Mouse (Mus musculus): ENCODE measurements around the gene Nipsnap1. TPM values are rescaled to one million over a fixed set of nuclear protein-coding genes. Genes with fewer than 3 reads are reported as not detected.

Nipsnap1 gene
- total RNA-seq, 2 experiments from 2014 or later = 12.7 TPM; not detected in 1

DNA sequence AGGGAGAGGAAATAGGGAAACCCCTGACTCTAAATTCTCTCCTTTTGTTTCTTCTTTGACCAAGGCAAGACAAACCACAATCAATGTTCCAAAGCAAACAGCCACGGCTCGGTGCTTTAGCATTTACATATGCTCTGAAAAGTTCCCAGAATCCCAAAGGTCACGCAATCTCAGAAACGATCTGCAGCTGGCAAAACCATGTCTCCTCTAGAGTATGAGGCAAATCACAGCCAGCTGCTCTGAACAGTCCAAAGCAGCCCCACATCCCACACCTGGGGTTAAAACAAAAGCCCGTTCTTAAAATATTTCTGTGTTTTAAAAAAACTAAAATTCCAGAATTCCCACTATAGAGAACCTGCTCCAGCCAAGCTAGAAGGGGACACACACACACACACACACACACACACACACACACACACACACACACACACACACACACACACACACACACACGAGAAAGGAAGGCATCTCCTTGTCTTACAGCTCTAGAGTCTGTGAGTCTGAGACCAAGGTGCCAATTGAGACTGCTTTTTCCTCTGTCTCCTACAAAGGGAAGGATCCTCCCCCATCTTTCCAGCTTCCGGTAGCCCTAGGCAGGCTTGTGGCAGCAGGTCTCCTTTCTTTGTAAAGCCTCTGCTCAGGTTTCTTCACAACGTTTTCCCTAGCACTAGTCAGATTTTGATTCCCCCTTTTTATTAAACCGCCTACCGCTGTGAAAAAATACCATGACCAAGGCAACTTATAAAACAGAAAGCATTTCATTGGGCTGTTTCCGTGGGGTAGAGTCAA, 11.7 kb upstream of the Nipsnap1 start:
- ATAC-seq (replicated peaks; ENCODE audit: low FRiP score, poor library complexity, severe bottlenecking) = no peak

DNA sequence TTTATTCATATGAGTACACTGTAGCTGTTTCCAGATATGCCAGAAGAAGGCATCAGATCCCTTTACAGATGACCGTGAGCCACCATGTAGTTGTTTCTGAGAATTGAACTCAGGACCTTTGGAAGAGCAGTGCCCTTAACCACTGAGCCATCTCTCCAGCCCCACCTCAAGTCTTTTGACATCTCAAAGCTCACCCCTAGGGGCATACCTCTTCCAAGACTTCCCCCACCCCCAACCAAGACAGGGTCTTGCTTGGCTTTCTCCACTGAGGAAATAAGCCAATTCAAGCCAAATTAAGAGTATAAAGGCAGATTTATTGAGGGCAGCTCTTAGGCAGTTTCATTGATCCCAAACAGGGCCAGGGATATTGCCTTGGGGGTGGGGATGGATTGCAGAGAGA, 11.0 kb upstream of the Nipsnap1 start:
- ATAC-seq (replicated peaks; ENCODE audit: low FRiP score, poor library complexity, severe bottlenecking) = no peak

DNA sequence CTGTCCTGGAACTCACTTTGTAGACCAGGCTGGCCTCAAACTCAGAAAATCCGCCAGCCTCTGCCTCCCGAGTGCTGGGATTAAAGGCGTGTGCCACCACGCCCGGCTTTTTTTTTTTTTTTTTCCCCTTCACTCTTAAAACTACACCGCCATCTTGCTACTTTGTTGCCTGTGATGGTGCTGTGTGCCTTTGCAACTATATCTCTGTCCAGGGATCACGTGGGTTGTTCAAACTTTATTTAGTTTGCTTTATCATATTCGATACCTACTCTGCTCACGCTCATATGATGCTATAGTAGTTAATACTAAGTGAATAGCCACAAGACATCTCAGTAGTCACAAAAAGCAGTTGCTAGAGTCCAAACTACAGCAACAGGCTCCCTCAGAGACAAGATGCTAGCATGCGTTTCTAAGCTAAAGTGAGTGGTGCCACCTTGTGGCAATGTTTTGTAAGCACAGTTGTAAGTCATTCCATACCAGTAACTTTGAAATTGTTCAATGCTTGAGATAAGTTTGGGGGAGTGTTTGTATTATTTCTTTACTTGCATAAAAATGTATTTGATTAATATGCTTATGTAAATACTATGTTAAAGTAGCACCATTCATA, 8.0 kb upstream of the Nipsnap1 start:
- peak; percentile 84 for ATAC-seq (replicated peaks; ENCODE audit: low FRiP score, poor library complexity, severe bottlenecking)

DNA sequence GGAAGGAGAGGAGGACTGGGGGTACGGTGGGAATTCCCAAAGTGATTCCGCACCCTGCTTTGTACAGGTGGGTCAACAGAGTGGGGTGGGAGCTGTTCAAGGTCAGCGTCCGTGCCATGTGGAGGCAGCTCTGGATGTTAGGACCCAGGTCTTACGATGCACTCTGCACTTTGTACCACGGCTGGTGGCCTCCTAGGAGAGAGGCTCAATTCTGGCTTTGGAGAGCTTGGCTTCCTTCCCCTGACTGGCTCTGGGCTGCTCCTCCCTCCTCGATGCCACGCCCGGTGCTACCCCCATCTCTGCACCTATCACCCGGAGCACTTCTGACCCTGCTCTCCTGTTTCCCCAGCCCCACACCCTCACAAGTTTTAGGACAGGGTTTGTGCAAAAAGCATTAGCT, 800 bp downstream of the Nipsnap1 start:
- no peak for ATAC-seq (replicated peaks; ENCODE audit: low FRiP score, poor library complexity, severe bottlenecking)

DNA sequence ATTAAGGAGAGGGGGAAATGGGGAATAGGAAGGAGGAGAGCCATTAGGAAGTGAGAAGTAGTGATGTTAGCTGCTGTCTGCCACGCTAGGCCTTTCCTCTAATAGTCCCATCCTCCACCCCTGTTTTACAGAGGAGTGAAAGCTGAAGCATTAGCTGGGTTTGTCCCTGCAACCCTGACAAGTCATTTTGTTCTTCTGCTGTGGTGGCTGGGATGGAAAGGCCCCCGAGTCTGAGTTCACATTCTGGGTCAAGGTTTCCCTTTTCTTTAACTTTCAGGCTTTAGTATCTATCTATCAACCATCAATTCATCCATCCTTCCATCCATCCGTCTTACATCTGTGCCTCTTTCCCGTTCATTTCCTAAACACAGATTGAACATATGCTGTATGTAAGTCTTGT, 7.3 kb downstream of the Nipsnap1 start:
- no peak for ATAC-seq (replicated peaks; ENCODE audit: low FRiP score, poor library complexity, severe bottlenecking)

DNA sequence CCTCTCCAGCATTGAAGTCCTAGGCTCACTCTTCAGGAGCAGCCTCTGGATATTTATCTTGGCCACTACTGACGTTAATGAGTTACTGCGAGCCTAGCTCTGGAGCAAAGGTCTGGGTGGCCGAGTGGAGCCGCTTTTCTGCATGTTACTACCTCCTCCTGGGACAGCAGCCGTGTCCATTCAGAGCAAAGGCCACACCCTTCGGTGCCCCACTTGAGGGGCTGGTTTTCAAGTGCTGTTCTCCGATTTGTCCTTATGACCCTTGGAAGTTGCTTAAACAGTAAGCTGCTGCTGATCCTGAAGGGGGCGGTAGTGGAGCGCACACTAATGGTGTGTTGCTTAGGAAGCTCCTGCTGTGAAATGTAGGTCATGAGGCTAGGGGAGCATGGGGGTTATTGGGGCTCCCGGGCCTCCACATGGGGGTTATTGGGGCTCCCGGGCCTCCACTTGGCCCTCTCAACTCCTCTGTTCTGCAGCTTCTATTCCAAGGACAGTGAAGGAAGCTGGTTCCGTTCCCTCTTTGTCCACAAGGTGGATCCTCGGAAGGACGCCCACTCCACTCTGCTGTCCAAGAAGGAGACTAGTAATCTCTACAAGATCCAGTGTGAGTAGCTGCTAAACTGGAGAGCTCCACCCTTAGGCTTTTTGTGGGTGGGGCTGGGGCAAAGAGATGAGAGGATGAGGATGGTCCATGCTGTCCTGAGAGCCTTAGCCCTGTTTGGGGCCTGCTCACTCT, 9.3 kb downstream of the Nipsnap1 start:
- no peak for ATAC-seq (replicated peaks; ENCODE audit: low FRiP score, poor library complexity, severe bottlenecking)

DNA sequence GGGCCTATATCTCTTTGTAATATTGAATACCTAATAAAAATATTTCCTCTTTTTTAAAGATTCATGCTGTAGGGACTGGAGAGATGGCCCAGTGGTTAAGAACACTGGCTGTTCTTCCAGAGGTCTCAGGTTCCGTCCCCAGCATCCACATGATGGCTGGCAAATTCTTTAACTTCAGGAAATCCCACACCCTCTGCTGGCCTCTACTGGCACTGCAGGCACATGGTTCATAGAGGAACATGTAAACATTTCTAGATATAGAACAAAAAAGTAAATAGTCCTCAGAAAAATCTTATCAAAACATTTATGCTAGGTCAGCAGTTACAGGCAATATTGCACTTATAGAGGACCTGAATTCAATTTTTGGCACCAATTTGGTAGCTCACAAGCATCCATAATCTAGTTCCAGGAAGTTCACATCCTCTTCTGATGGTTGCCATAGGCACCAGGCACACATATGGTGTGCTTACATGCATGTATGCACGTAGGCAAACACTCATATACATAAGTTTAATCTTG, 11.7 kb downstream of the Nipsnap1 start:
- ATAC-seq (replicated peaks; ENCODE audit: low FRiP score, poor library complexity, severe bottlenecking) = 0 out of 2 replicates have a peak, but pooled peaks have one; percentile 47

DNA sequence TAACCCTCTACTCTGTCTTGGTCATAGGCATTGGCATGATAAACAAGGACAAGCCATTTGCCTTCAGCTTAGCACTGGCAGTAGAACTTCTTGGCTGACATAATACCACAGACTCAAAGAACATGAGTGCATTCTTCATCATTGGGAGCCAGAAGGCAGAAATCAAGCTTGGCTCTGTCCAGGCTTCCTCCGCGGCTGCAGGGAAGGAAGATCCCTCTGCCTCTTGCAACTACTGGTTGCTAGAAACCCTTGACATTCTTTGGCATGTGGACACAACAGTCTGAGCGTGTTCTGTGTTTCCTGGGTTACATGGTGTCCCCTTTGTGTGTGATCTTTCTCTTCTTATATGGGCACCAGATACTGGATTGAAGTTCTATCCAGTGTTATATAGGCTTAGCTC, 13.2 kb downstream of the Nipsnap1 start:
- no peak for ATAC-seq (replicated peaks; ENCODE audit: low FRiP score, poor library complexity, severe bottlenecking)

DNA sequence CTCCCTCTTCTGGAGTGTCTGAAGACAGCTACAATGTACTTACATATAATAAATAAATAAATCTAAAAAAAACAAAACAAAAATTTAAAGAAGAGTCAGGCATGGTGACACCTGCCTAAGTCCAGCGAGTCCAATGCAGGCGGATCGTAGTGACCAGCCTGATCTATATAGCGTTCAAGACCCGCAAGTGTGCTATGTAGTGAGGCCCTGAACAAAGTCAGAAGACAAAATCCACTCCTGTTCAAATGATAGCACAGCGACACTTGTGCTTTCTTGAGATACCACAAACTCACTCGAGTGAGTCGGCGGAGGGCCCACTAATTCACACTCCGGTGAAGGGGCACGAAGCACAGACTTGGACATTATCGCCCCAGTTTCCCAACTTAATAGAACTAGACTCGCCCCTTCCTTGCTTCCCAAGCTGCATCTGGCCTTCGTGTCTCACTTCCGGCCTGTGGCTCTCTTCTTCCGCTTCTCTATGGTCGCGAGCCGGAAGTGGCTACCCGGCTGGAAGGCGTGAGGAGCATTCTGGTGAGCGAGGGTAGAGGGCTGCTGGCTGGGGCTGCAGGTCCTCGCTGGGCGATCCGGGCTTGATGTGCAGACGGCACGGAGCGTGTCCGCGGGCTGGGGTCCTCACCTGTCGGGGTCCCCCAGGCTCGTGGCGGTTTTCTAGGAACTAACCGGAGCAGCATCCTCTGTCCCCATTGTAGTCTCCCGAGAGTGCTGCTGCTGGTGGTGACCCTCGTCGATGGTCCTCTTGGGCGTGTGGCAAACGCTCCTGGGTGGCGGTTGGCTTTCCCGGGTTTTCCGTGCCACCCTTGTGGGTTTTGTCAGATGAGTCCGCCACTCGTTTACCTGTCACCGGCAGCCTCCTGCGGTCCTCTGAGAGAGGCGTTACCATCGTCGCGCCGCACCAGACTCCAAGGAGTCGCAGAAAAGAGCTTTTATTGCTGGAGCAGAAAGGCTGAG, 21.4 kb downstream of the Nipsnap1 start, which contains the start of gene Thoc5:
TSS of gene Thoc5 (plus strand) at position 473 of the 969 bp plus-strand sequence.
- ATAC-seq (replicated peaks; ENCODE audit: low FRiP score, poor library complexity, severe bottlenecking) = peak; percentile 97

DNA sequence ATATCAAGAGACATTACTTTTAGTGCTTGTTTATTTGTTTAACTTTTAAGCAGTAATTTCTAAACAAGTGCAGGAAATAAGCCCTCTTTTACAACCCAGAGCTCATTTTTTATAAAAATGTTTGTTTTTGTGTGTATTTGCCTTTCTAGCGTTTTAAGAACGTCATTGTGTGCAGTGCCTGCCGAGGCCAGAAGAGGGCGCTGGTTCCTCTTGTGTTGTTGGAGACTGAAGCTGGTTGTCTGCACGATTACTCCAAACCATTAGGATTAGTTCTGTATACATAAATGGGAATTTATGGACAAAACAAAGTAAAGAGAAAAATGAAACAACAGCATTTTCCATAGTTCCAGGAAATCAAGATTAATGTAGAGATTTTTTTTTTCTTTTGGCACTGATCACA, 26.7 kb downstream of the Nipsnap1 start:
- no peak for ATAC-seq (replicated peaks; ENCODE audit: low FRiP score, poor library complexity, severe bottlenecking)

DNA sequence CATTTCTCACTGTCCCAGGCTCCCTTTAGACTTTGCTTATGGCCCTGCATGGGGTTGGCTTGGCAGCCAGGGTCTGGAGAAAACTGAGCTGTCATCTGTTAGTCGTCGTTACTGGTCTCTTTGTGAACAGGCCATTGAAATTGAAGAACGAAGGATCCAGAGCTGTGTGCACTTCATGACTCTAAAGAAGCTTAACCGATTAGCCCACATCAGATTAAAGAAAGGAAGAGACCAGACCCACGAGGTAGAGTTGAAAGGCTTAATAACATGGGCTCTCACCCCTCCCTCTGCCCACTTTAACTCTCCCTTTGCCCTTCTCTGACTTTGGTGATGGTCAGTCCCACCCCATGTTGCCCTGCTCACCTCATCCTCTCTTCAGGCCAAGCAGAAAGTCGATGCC, 28.2 kb downstream of the Nipsnap1 start:
- no peak for ATAC-seq (replicated peaks; ENCODE audit: low FRiP score, poor library complexity, severe bottlenecking)

DNA sequence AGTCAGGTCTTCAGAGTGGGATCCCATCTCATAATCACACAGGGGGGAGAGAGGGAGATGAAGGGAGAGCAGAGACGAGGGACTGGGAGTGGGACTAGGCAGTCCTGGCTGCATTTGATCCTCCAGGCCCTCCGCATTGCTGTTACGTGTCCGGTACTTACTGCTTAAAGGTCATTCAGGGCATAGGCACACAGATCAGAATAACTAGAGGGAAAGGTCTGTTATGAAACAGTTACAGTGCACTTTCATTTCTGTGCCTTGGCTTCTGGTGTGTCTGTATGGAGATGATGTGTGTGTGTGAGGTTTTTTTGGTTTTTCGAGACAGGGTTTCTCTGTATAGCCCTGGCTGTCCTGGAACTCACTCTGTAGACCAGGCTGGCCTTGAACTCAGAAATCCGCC, 32.5 kb downstream of the Nipsnap1 start:
- ATAC-seq (replicated peaks; ENCODE audit: low FRiP score, poor library complexity, severe bottlenecking) = no peak

DNA sequence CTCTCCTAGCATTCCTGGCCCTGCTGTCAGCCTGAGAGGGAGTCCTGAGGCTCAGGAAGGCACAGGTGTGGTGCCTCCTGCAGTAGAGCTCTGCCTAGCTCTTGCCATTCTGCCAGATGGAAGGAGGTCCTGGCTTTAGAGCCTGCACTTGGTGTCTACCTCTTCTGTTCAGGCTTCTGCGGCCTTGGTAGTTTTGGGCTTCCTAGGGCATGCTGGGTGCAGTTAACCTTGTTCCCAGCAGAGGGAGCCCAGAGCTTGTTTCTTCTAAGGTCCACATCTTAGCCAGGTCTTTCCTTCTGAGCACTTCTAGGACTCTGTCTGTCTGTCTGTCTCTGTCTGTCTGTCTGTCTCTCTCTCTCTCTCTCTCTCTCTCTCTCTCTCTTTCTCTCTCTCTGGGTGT, 42.3 kb downstream of the Nipsnap1 start:
- ATAC-seq (replicated peaks; ENCODE audit: low FRiP score, poor library complexity, severe bottlenecking) = peak; percentile 79

DNA sequence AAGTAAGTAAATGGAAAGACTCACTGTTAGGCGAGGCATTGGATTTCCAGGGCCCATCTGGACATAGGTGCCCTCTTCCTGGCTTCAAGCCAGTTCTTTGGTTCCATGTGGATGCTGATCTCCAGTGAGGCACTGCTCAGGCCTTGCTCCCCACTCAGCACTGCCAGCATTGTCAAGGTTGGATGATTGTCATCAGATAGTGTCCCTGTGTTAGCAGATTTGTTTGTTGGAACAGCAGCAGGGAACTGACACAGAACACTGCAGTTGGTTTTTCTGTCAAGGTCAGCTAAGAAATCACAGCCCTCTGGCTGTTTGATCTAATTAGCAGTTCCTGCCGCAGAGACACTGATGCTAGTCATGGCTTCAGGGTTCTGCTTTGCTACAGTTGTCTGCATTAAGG, 47.5 kb downstream of the Nipsnap1 start:
- no peak for ATAC-seq (replicated peaks; ENCODE audit: low FRiP score, poor library complexity, severe bottlenecking)

DNA sequence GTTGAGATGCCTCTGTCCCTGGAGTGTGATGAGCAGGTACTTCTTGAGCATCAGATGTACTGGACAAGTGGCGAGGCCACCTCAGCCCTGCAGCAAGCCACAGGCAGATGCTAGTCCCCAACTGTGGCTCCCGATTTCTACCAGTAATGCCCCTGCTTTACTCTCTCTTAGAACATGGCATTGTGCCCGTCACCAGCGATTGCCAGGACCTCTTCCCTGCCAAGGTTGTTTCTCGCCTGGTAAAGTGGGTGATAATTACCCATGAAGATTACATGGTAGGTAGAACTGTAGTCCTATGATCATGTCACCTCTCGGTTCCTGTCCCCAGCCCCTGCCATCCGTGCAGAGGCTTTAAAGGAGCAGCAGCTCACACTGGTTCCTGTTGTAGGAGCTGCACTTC, 48.0 kb downstream of the Nipsnap1 start:
- no peak for ATAC-seq (replicated peaks; ENCODE audit: low FRiP score, poor library complexity, severe bottlenecking)

DNA sequence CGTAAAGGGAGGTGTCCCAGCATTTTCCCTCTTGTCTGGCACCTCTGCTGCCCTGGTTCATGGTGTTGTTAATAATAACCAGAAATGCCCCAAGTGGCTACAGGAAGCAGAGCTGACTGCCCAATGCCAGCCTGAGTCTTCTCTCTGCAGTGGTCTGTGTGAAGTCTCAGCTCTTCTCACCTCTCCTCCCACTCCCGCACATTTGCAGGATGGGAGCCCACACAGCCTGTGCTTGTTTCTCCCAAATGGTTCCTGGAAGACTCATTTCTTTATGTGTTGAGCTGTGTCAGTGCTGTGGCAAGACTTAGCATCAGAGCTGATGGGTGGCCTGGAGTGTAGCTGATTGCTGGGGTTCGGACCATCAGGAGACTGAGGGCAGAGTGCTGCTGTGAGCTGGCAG, 53.5 kb downstream of the Nipsnap1 start:
- no peak for ATAC-seq (replicated peaks; ENCODE audit: low FRiP score, poor library complexity, severe bottlenecking)

DNA sequence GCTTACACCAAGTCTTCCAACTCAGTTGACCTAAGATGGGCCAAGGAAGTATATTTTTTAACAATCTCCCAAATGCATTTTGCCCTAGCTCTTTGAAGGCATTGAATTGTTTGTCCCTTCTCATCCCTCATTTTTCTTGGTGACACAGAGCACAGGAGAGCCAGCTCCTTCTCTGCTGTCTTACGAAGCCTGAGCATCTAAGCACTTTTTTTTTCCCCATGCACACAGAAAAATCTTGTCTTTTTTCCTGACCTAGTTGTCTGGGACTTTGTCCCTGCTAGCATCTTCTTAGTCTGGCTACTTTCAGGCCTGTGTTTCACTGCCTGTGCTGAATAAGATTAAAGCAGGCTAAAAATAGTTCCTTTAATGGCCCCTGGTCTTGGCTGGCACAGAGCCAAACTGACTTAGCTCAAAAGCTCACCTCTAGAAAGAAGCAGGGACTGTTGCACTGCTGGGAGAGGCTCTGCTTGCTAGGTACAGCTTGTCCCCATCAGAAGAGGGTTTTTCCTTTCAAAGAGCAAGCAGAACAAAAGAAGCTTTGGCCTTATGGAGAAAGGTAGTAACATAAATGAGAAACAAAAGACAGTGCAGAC, 57.4 kb downstream of the Nipsnap1 start:
- no peak for ATAC-seq (replicated peaks; ENCODE audit: low FRiP score, poor library complexity, severe bottlenecking)

DNA sequence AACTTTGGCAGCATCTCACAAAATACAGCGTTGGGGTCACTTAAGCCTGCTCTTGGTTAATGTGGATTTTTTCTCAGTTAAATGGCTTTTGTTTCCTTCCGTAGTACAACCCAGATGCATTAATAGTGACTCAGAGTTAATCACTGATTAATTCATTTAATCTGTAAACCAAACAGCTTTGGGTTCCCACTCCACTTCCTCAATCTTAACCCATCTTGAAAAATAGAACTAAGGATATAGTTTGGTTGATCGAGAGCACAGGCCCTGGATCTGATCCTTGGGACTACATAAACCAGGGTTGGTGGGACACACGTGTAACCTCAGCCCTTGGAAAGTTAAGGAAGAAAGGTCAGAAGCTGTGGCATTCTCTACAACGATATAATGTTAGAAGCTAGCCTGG, 62.5 kb downstream of the Nipsnap1 start:
- no peak for ATAC-seq (replicated peaks; ENCODE audit: low FRiP score, poor library complexity, severe bottlenecking)

Measured in erythroid progenitor cell, adult 5-6 weeks (primary cell).